Mouse (Mus musculus): Measurements from ENCODE around the gene Magea1. TPM values are rescaled to one million over a fixed set of nuclear protein-coding genes. Genes with fewer than 3 reads are reported as not detected.
"Not testable (repeated sequence)": the region's sequence is repeated elsewhere in the genome, so short reads cannot be mapped to it uniquely, and the experiment has no call there.

Magea1 gene
- not detected in 2 replicates for polyA plus RNA-seq (2015; fragmentation: Nextera tagmentation; extraction: Ambion mirVana)

- not testable (repeated sequence) for ATAC-seq; H3K4me2 ChIP-seq (ENCODE audit: low read depth, low read length); H3K9ac ChIP-seq (ENCODE audit: low read depth, low read length); H3K27ac ChIP-seq (ENCODE audit: low read length); H3K4me1 ChIP-seq (ENCODE audit: control insufficient read depth, insufficient read depth, low read length); H3K36me3 ChIP-seq (ENCODE audit: control insufficient read depth, insufficient read depth, low read length); H3K9me3 ChIP-seq (ENCODE audit: control insufficient read depth, low read length); H3K4me3 ChIP-seq (ENCODE audit: low read length); H3K27me3 ChIP-seq (replicated peaks; ENCODE audit: control insufficient read depth, insufficient read depth, low read length)
- 100% methylated on average over 1 of the region's 2 CpGs for WGBS
Measured at GRCm38 (mm10) chrX:155089693-155090092, at the start of gene Magea1. Gene Magea1, minus strand, starts transcription at chrX:155089793.

GRCm38 (mm10) chrX:155128312-155128711 lies 38.7 kb upstream of the Magea1 start, which contains the start of gene Cldn34b2:
Gene Cldn34b2, minus strand, starts transcription at chrX:155128412.
- 84% methylated on average over 3 of the region's 3 CpGs for WGBS
- H3K9me3 ChIP-seq (ENCODE audit: control insufficient read depth, low read length); H3K27me3 ChIP-seq (replicated peaks; ENCODE audit: control insufficient read depth, insufficient read depth, low read length); H3K4me2 ChIP-seq (ENCODE audit: low read depth, low read length); H3K27ac ChIP-seq (ENCODE audit: low read length); H3K9ac ChIP-seq (ENCODE audit: low read depth, low read length); H3K4me3 ChIP-seq (ENCODE audit: low read length); ATAC-seq; H3K36me3 ChIP-seq (ENCODE audit: control insufficient read depth, insufficient read depth, low read length); H3K4me1 ChIP-seq (ENCODE audit: control insufficient read depth, insufficient read depth, low read length): not testable (repeated sequence)

GRCm38 (mm10) chrX:155098024-155098423 lies 8.4 kb upstream of the Magea1 start:
- ATAC-seq: no peak
- H3K27ac ChIP-seq (ENCODE audit: low read length): no peak overlapping the region
- H3K9me3 ChIP-seq (ENCODE audit: control insufficient read depth, low read length): no peaks in the 10 kb centered on the region
- H3K4me3 ChIP-seq (ENCODE audit: low read length): no peak overlapping the region
- no peaks in the 10 kb centered on the region for H3K36me3 ChIP-seq (ENCODE audit: control insufficient read depth, insufficient read depth, low read length)
- H3K9ac ChIP-seq (ENCODE audit: low read depth, low read length): no peak overlapping the region
- no peak overlapping the region for H3K4me2 ChIP-seq (ENCODE audit: low read depth, low read length)
- H3K27me3 ChIP-seq (replicated peaks; ENCODE audit: control insufficient read depth, insufficient read depth, low read length): no peaks in the 10 kb centered on the region
- no peaks in the 10 kb centered on the region for H3K4me1 ChIP-seq (ENCODE audit: control insufficient read depth, insufficient read depth, low read length)

- not testable (repeated sequence) for H3K4me1 ChIP-seq (ENCODE audit: control insufficient read depth, insufficient read depth, low read length); H3K27ac ChIP-seq (ENCODE audit: low read length); H3K9ac ChIP-seq (ENCODE audit: low read depth, low read length); ATAC-seq; H3K4me2 ChIP-seq (ENCODE audit: low read depth, low read length); H3K36me3 ChIP-seq (ENCODE audit: control insufficient read depth, insufficient read depth, low read length); H3K27me3 ChIP-seq (replicated peaks; ENCODE audit: control insufficient read depth, insufficient read depth, low read length); H3K9me3 ChIP-seq (ENCODE audit: control insufficient read depth, low read length); H3K4me3 ChIP-seq (ENCODE audit: low read length)
- 83% methylated on average over 2 of the region's 4 CpGs for WGBS
Measured at GRCm38 (mm10) chrX:155093566-155093965, 4.0 kb upstream of the Magea1 start, which contains the start of gene Magea2. Gene Magea2, minus strand, starts transcription at chrX:155093666.

DNA sequence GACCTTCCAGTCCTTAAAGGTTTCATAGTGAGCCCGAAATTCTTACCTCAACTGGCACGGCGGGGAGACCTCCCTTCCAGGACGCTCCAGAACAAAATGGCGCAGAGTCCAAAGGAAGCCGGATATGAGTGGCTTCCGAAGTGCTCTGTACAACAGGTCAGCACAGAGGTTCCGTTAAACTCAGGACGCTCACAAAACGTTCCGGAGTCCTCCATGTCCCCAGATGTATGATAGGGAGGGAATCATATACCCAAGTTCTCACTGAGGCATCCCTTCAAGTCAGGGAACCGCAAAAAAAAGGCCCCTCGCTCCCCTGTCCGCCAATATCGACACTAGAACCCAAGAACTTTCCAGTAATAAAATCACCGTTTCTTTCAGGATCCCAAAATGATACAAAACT lies 26.5 kb downstream of the Magea1 start, which contains the start of gene Magea5:
TSS of gene Magea5 (minus strand) at position 101 of the 400 bp plus-strand sequence.
- ATAC-seq; H3K4me1 ChIP-seq (ENCODE audit: control insufficient read depth, insufficient read depth, low read length): not testable (repeated sequence)
- WGBS: 87% methylated on average over 13 of the region's 16 CpGs

More for the DNA sequence above, 26.5 kb downstream of the Magea1 start, which contains the start of gene Magea5:
- H3K27ac ChIP-seq (ENCODE audit: low read length); H3K36me3 ChIP-seq (ENCODE audit: control insufficient read depth, insufficient read depth, low read length); H3K9ac ChIP-seq (ENCODE audit: low read depth, low read length); H3K4me2 ChIP-seq (ENCODE audit: low read depth, low read length); H3K27me3 ChIP-seq (replicated peaks; ENCODE audit: control insufficient read depth, insufficient read depth, low read length); H3K4me3 ChIP-seq (ENCODE audit: low read length); H3K9me3 ChIP-seq (ENCODE audit: control insufficient read depth, low read length): not testable (repeated sequence)

Other genes with a start within 250 kb of the Magea1 start
- not detected in 2 replicates for gene Cldn34b1, start 199.5 kb downstream of the Magea1 start, polyA plus RNA-seq (2015; fragmentation: Nextera tagmentation; extraction: Ambion mirVana)
- gene Magea6, start 153.8 kb downstream of the Magea1 start, polyA plus RNA-seq (2015; fragmentation: Nextera tagmentation; extraction: Ambion mirVana): not detected in 2 replicates
- gene Magea3, start 140.3 kb downstream of the Magea1 start, polyA plus RNA-seq (2015; fragmentation: Nextera tagmentation; extraction: Ambion mirVana): not detected in 2 replicates
- not detected in 2 replicates for gene Magea8, start 93.9 kb downstream of the Magea1 start, polyA plus RNA-seq (2015; fragmentation: Nextera tagmentation; extraction: Ambion mirVana)
- gene Magea5, start 26.6 kb downstream of the Magea1 start, polyA plus RNA-seq (2015; fragmentation: Nextera tagmentation; extraction: Ambion mirVana): not detected in 2 replicates
- gene Magea2, start 3.9 kb upstream of the Magea1 start, polyA plus RNA-seq (2015; fragmentation: Nextera tagmentation; extraction: Ambion mirVana): not detected in 2 replicates
- gene Cldn34b2, start 38.6 kb upstream of the Magea1 start, polyA plus RNA-seq (2015; fragmentation: Nextera tagmentation; extraction: Ambion mirVana): not detected in 2 replicates
- gene Sat1, start 126.7 kb upstream of the Magea1 start, polyA plus RNA-seq (2015; fragmentation: Nextera tagmentation; extraction: Ambion mirVana): 327 and 371 TPM in 2 replicates
- gene Acot9, start 172.7 kb upstream of the Magea1 start, polyA plus RNA-seq (2015; fragmentation: Nextera tagmentation; extraction: Ambion mirVana): 27.9 and 28.5 TPM in 2 replicates

Data from intestine, embryonic 16.5 days (tissue).